Mouse (Mus musculus) testis, adult 2 months (tissue): ENCODE measurements around the gene Ssna1.

Experiments
- CTCF ChIP-seq: fragments of 200-500 bp; IDR thresholded peaks from 2 replicates; pipeline ENCODE4 v1.5.1; 2012; ENCODE audit warnings: low read depth, mild to moderate bottlenecking, inconsistent platforms, low read length, moderate library complexity; ENCODE audit not compliant: control insufficient read depth, insufficient read depth, insufficient replicate concordance
- POLR2A ChIP-seq: fragments of 200-500 bp; IDR thresholded peaks from 2 replicates; pipeline ENCODE4 v1.6.1; 2012; ENCODE audit warnings: low read depth, mild to moderate bottlenecking, inconsistent platforms, low read length, moderate library complexity; ENCODE audit not compliant: control insufficient read depth

- no peak for TF ChIP-seq CTCF
- TF ChIP-seq POLR2A: no peak
These were observed 7.4 kb downstream of the Ssna1 start for GRCm38 (mm10) chr2:25264851-25265250.
